Mouse (Mus musculus) CD4-positive, CD25-positive, alpha-beta regulatory T cell, adult 4 months (primary cell): ENCODE results near the gene Lgals3bp. TPM values are rescaled to one million over a fixed set of nuclear protein-coding genes. Genes with fewer than 3 reads are reported as not detected.
A peak's percentile ranks its signal among the peaks of the same experiment; 100 is the strongest.

Source experiments
- ATAC-seq: one replicate; pipeline ENCODE4 v1.8.0; 2017
- polyA plus RNA-seq, 2 experiments: library from polyadenylated mRNA; unstranded; fragments of 100-300 nt; shearing (Covaris generic); gene quantifications; one replicate each; pipeline ENCODE4 v1.2.1; 2017

The Lgals3bp gene
- polyA plus RNA-seq: 100 to 1,000 TPM in 1 of 2 experiments, 10 to 100 TPM in 1; 93.7 to 163 TPM

- peak; percentile 95 for ATAC-seq
Measured at GRCm38 (mm10) chr11:118401760-118402280, at the start of gene Lgals3bp. Gene Lgals3bp (minus strand): TSS chr11:118402092.

- ATAC-seq: no peak
Measured at GRCm38 (mm10) chr11:118451211-118451610, 49.3 kb upstream of the Lgals3bp start.

- no peak for ATAC-seq
Measured at GRCm38 (mm10) chr11:118448385-118448784, 46.5 kb upstream of the Lgals3bp start.

- no peak for ATAC-seq
Measured at GRCm38 (mm10) chr11:118447346-118447745, 45.5 kb upstream of the Lgals3bp start.

- peak; percentile 57 for ATAC-seq
Measured at GRCm38 (mm10) chr11:118445843-118446242, 44.0 kb upstream of the Lgals3bp start.

GRCm38 (mm10) chr11:118443201-118443970, 41.5 kb upstream of the Lgals3bp start:
- no peak for ATAC-seq

GRCm38 (mm10) chr11:118442691-118443090, 40.8 kb upstream of the Lgals3bp start:
- no peak for ATAC-seq

GRCm38 (mm10) chr11:118438665-118439414, 36.9 kb upstream of the Lgals3bp start:
- ATAC-seq: no peak

GRCm38 (mm10) chr11:118436471-118436935, 34.6 kb upstream of the Lgals3bp start:
- ATAC-seq: no peak

- ATAC-seq: no peak
Measured at GRCm38 (mm10) chr11:118434093-118434492, 32.2 kb upstream of the Lgals3bp start.

GRCm38 (mm10) chr11:118433398-118433868, 31.5 kb upstream of the Lgals3bp start:
- no peak for ATAC-seq

GRCm38 (mm10) chr11:118431100-118431948, 29.4 kb upstream of the Lgals3bp start:
- ATAC-seq: no peak

- ATAC-seq: no peak
Measured at GRCm38 (mm10) chr11:118430291-118430885, 28.5 kb upstream of the Lgals3bp start.

GRCm38 (mm10) chr11:118428944-118429709, 27.2 kb upstream of the Lgals3bp start:
- no peak for ATAC-seq

- no peak for ATAC-seq
Measured at GRCm38 (mm10) chr11:118428460-118428868, 26.6 kb upstream of the Lgals3bp start.

- no peak for ATAC-seq
Measured at GRCm38 (mm10) chr11:118427986-118428385, 26.1 kb upstream of the Lgals3bp start, which contains the start of gene C1qtnf1. Gene C1qtnf1 (plus strand): TSS chr11:118428203.

- ATAC-seq: no peak
Measured at GRCm38 (mm10) chr11:118427266-118427779, 25.4 kb upstream of the Lgals3bp start.

- ATAC-seq: no peak
Measured at GRCm38 (mm10) chr11:118426765-118427164, 24.9 kb upstream of the Lgals3bp start.

GRCm38 (mm10) chr11:118424621-118425335, 22.9 kb upstream of the Lgals3bp start:
- ATAC-seq: no peak
